Mouse (Mus musculus) cortical plate, adult 2 months (tissue): Measurements from ENCODE around the gene Eif2ak3.

Experiments
- CTCF ChIP-seq: fragments of 200-500 bp; IDR thresholded peaks from 2 replicates; pipeline ENCODE4 v1.5.1; 2011; ENCODE audit warnings: mild to moderate bottlenecking, control low read depth, low read length; ENCODE audit not compliant: insufficient read depth; ENCODE audit errors: extremely low read depth
- POLR2A ChIP-seq: fragments of 200-500 bp; IDR thresholded peaks from 2 replicates; pipeline ENCODE4 v1.6.1; 2011; ENCODE audit warnings: mild to moderate bottlenecking, low read length, control low read depth; ENCODE audit not compliant: insufficient read depth; ENCODE audit errors: extremely low read depth

DNA sequence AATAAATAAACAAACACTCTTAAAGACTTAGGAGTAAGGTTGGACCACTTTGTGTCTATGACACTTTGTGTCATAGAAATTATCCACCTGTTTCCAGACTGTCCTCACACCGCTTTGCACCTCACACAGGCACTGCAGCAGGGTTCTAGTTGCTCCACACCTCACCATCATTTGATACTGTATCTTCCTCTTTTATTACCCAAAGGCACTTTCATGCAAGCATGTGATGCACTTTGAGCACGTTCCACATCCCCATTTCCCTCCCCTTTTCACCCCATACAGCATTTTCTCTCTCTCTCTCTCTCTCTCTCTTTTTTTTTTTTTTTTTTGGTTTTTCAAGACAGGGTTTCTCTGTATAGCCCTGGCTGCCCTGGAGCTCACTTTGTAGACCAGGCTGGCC, 7.0 kb upstream of the Eif2ak3 start:
- no peak for TF ChIP-seq CTCF
- no peak for TF ChIP-seq POLR2A
